Mouse (Mus musculus) kidney, adult 2 months (tissue): ENCODE results near the gene Lxn. TPM values are rescaled to one million over a fixed set of nuclear protein-coding genes. Genes with fewer than 3 reads are reported as not detected.

Experiments
- DNase-seq: peaks from one replicate; pipeline ENCODE4 v3.0.0; 2021
- H3K27ac ChIP-seq: fragments of 200-500 bp; 2 replicates; pipeline ENCODE4 v1.5.1; 2012; ENCODE audit warnings: low read depth, low read length, control low read depth, inconsistent platforms; ENCODE audit not compliant: insufficient read depth
- H3K27me3 ChIP-seq: fragments of 200-500 bp; replicated peaks from 2 replicates; pipeline ENCODE4 v1.6.1; 2012; ENCODE audit warnings: mild to moderate bottlenecking, moderate library complexity, low read length, inconsistent platforms; ENCODE audit not compliant: control insufficient read depth, insufficient read depth
- H3K36me3 ChIP-seq: fragments of 200-500 bp; 2 replicates; pipeline ENCODE4 v1.6.1; 2012; ENCODE audit warnings: mild to moderate bottlenecking, moderate library complexity, low read length, inconsistent platforms; ENCODE audit not compliant: control insufficient read depth, insufficient read depth
- H3K4me1 ChIP-seq: fragments of 200-500 bp; 2 replicates; pipeline ENCODE4 v1.6.1; 2011; ENCODE audit warnings: low read length; ENCODE audit not compliant: control insufficient read depth, insufficient read depth
- H3K4me3 ChIP-seq: fragments of 200-500 bp; 2 replicates; pipeline ENCODE4 v1.5.1; 2011; ENCODE audit warnings: mild to moderate bottlenecking, low read depth, low read length, control low read depth; ENCODE audit not compliant: insufficient read depth
- CTCF ChIP-seq: fragments of 200-500 bp; conservative IDR thresholded peaks from 2 replicates; pipeline ENCODE4 v1.5.1; 2011; ENCODE audit warnings: low read depth, mild to moderate bottlenecking, control low read depth, low read length, moderate library complexity, mixed read lengths; ENCODE audit not compliant: insufficient read depth, insufficient read length
- POLR2A ChIP-seq: fragments of 200-500 bp; IDR thresholded peaks from one replicate; pipeline ENCODE4 v1.6.1; 2011; ENCODE audit warnings: low read depth, low read length, control low read depth
- WGBS: fragments of 180-500 bp; shearing (Covaris S2); methylation state at CpG from one replicate; pipeline ENCODE4 v1.1.7; 2018; 5-methylcytosine and 5-hydroxymethylcytosine counted together
- polyA plus RNA-seq: library from polyadenylated mRNA; depleted of rRNA; stranded (reverse); fragments of >200 nt; gene quantifications from 2 replicates; pipeline ENCODE4 v1.2.3, GENCODE M21; 2012

Gene Lxn
- polyA plus RNA-seq, 1 experiment, result 34.1 TPM

- Histone ChIP-seq H3K4me3 (no peak overlapping the region), H3K27me3 (no peaks in the 10 kb centered on the region), H3K36me3 (no peaks in the 10 kb centered on the region), H3K4me1 (no peaks in the 10 kb centered on the region), H3K27ac (no peak overlapping the region)
- TF ChIP-seq CTCF, result no peak
- no peak for TF ChIP-seq POLR2A
- DNase-seq, result no peak
- 94% methylated on average over 8 of the region's 8 CpGs for WGBS
Observed at GRCm38 (mm10) chr3:67498773-67499405, 35.2 kb upstream of the Lxn start.

- H3K27ac ChIP-seq, result no peak overlapping the region
- H3K4me1 ChIP-seq, result no peaks in the 10 kb centered on the region
- TF ChIP-seq POLR2A (no peak), CTCF (no peak)
- no peaks in the 10 kb centered on the region for H3K27me3 ChIP-seq
- H3K36me3 ChIP-seq, result no peaks in the 10 kb centered on the region
- no peak for DNase-seq
- no peak overlapping the region for H3K4me3 ChIP-seq
- WGBS, result 48% methylated on average over 2 of the region's 2 CpGs
Observed at GRCm38 (mm10) chr3:67497998-67498397, 34.3 kb upstream of the Lxn start.

GRCm38 (mm10) chr3:67496310-67496709 lies 32.6 kb upstream of the Lxn start:
- H3K27me3 ChIP-seq, result no peaks in the 10 kb centered on the region
- TF ChIP-seq CTCF (no peak), POLR2A (no peak)
- H3K27ac ChIP-seq, result no peak overlapping the region
- H3K4me1 ChIP-seq, result no peaks in the 10 kb centered on the region
- H3K36me3 ChIP-seq, result no peaks in the 10 kb centered on the region
- no peak for DNase-seq
- 86% methylated on average over 10 of the region's 10 CpGs for WGBS
- no peak overlapping the region for H3K4me3 ChIP-seq

- H3K4me3 ChIP-seq, result no peak overlapping the region
- no peak overlapping the region for H3K27ac ChIP-seq
- H3K4me1 ChIP-seq, result no peaks in the 10 kb centered on the region
- DNase-seq, result no peak
- WGBS, result 71% methylated on average over 8 of the region's 8 CpGs
- no peaks in the 10 kb centered on the region for H3K36me3 ChIP-seq
- no peak for TF ChIP-seq POLR2A
- TF ChIP-seq CTCF, result no peak
- H3K27me3 ChIP-seq, result no peaks in the 10 kb centered on the region
Observed at GRCm38 (mm10) chr3:67493132-67493531, 29.4 kb upstream of the Lxn start.

- Histone ChIP-seq H3K27me3 (no peaks in the 10 kb centered on the region), H3K4me3 (no peak overlapping the region), H3K27ac (no peak overlapping the region), H3K36me3 (no peaks in the 10 kb centered on the region), H3K4me1 (no peaks in the 10 kb centered on the region)
- DNase-seq, result no peak
- 83% methylated on average over 8 of the region's 8 CpGs for WGBS
- TF ChIP-seq POLR2A, result no peak
- no peak for TF ChIP-seq CTCF
Observed at GRCm38 (mm10) chr3:67492086-67492869, 28.6 kb upstream of the Lxn start.

GRCm38 (mm10) chr3:67490156-67490555 lies 26.4 kb upstream of the Lxn start:
- Histone ChIP-seq H3K36me3 (no peaks in the 10 kb centered on the region), H3K4me3 (no peak overlapping the region), H3K4me1 (no peaks in the 10 kb centered on the region), H3K27me3 (no peaks in the 10 kb centered on the region), H3K27ac (no peak overlapping the region)
- DNase-seq, result no peak
- TF ChIP-seq POLR2A (no peak), CTCF (no peak)
- 42% methylated on average over 4 of the region's 4 CpGs for WGBS

- TF ChIP-seq POLR2A (no peak), CTCF (no peak)
- Histone ChIP-seq H3K27ac (no peak overlapping the region), H3K4me3 (no peak overlapping the region), H3K4me1 (no peaks in the 10 kb centered on the region), H3K27me3 (no peaks in the 10 kb centered on the region), H3K36me3 (no peaks in the 10 kb centered on the region)
- WGBS, result 46% methylated on average over 2 of the region's 2 CpGs
- DNase-seq, result no peak
Observed at GRCm38 (mm10) chr3:67485233-67485632, 21.5 kb upstream of the Lxn start.
